Mouse (Mus musculus): ENCODE data around the gene Srbd1.

Srbd1 gene

GRCm38 (mm10) chr17:86145079-86145951 is at the start of gene Srbd1:
Gene Srbd1, minus strand, starts transcription at chr17:86145175.
- DNase-seq (ENCODE audit: low spot score) = peak; percentile 71

- DNase-seq (ENCODE audit: low spot score) = no peak
Observed at GRCm38 (mm10) chr17:86193979-86194378, 49.0 kb upstream of the Srbd1 start.

GRCm38 (mm10) chr17:86187777-86188176 is 42.8 kb upstream of the Srbd1 start:
- DNase-seq (ENCODE audit: low spot score) = no peak

GRCm38 (mm10) chr17:86185584-86185983 is 40.6 kb upstream of the Srbd1 start:
- peak; percentile 29 for DNase-seq (ENCODE audit: low spot score)

GRCm38 (mm10) chr17:86184552-86185209 is 39.7 kb upstream of the Srbd1 start:
- DNase-seq (ENCODE audit: low spot score) = no peak

GRCm38 (mm10) chr17:86183788-86184187 is 38.8 kb upstream of the Srbd1 start:
- DNase-seq (ENCODE audit: low spot score) = no peak

GRCm38 (mm10) chr17:86176722-86177121 is 31.7 kb upstream of the Srbd1 start:
- DNase-seq (ENCODE audit: low spot score) = no peak

- DNase-seq (ENCODE audit: low spot score) = no peak
Observed at GRCm38 (mm10) chr17:86175516-86175915, 30.5 kb upstream of the Srbd1 start.

GRCm38 (mm10) chr17:86170164-86170958 is 25.4 kb upstream of the Srbd1 start:
- no peak for DNase-seq (ENCODE audit: low spot score)

GRCm38 (mm10) chr17:86169092-86169491 is 24.1 kb upstream of the Srbd1 start:
- DNase-seq (ENCODE audit: low spot score) = no peak

GRCm38 (mm10) chr17:86168231-86168981 is 23.4 kb upstream of the Srbd1 start:
- no peak for DNase-seq (ENCODE audit: low spot score)

GRCm38 (mm10) chr17:86167320-86168230 is 22.6 kb upstream of the Srbd1 start, which contains the start of gene Prkce:
Gene Prkce, plus strand, starts transcription at chr17:86167785.
- DNase-seq (ENCODE audit: low spot score) = peak; percentile 65

- DNase-seq (ENCODE audit: low spot score) = no peak
Observed at GRCm38 (mm10) chr17:86166567-86167319, 21.8 kb upstream of the Srbd1 start.

- DNase-seq (ENCODE audit: low spot score) = no peak
Observed at GRCm38 (mm10) chr17:86166051-86166566, 21.1 kb upstream of the Srbd1 start.

- DNase-seq (ENCODE audit: low spot score) = no peak
Observed at GRCm38 (mm10) chr17:86164416-86164815, 19.4 kb upstream of the Srbd1 start.

- DNase-seq (ENCODE audit: low spot score) = no peak
Observed at GRCm38 (mm10) chr17:86162672-86163071, 17.7 kb upstream of the Srbd1 start.

- no peak for DNase-seq (ENCODE audit: low spot score)
Observed at GRCm38 (mm10) chr17:86156999-86157398, 12.0 kb upstream of the Srbd1 start.

- peak; percentile 79 for DNase-seq (ENCODE audit: low spot score)
Observed at GRCm38 (mm10) chr17:86150867-86151348, 5.9 kb upstream of the Srbd1 start.

- no peak for DNase-seq (ENCODE audit: low spot score)
Observed at GRCm38 (mm10) chr17:86149726-86150125, 4.8 kb upstream of the Srbd1 start.

All from left cerebral cortex, adult 11 months (tissue).